Comparison of ENCODE assay signal across 16 mouse cellular contexts in genomic region chr16:90820326-90820725, GRCm38 (mm10). TPM values are rescaled to one million over a fixed set of nuclear protein-coding genes. Genes with fewer than 3 reads are reported as not detected.
"Had no signal": no experiment of that assay in that cellular context is flagged by ENCODE, and none has a peak within 500 bp of the region (broad histone marks: within the 10 kb centered on the region; RNA-seq: fewer than 3 reads in every experiment).

No protein-coding gene starts in this region.

- H3K27ac ChIP-seq: hindbrain, postnatal 0 days; kidney, postnatal 0 days; layer of hippocampus, adult 2 months; left cerebral cortex, adult 2 months; limb, embryonic 12.5 days; limb, embryonic 15.5 days; liver, embryonic 14.5 days had no signal

- H3K4me2 ChIP-seq: limb, embryonic 12.5 days; limb, embryonic 15.5 days; lung, embryonic 14.5 days; midbrain, embryonic 11.5 days had no signal

- H3K9me3 ChIP-seq: limb, embryonic 15.5 days had no signal

- H3K4me3 ChIP-seq: layer of hippocampus, adult 2 months; left cerebral cortex, adult 2 months; limb, embryonic 12.5 days; limb, embryonic 15.5 days had no signal

- H3K36me3 ChIP-seq: limb, embryonic 12.5 days; limb, embryonic 15.5 days had no signal

- ATAC-seq: hindbrain, postnatal 0 days; inflammation-experienced regulatory T-cells, adult 6 months had no signal

- H3K4me1 ChIP-seq: limb, embryonic 12.5 days; limb, embryonic 15.5 days had no signal

- H3K9ac ChIP-seq: limb, embryonic 12.5 days; limb, embryonic 15.5 days; liver, embryonic 14.5 days; lung, embryonic 14.5 days had no signal

- H3K27me3 ChIP-seq: limb, embryonic 12.5 days; limb, embryonic 15.5 days had no signal

- DNase-seq: kidney, adult 18-20 months; kidney, postnatal 25 days; layer of hippocampus, postnatal 36 days; left cerebral cortex, postnatal 4 days; midbrain, embryonic 14.5 days; thymus, postnatal 25 days had no signal

RNA-seq across cellular contexts. Expression of gene Eva1c, which starts 6.2 kb away (rescaled TPM):
- polyA plus RNA-seq: inflammation-experienced regulatory T-cells, adult 6 months had no signal
